Mouse (Mus musculus): ENCODE results near the gene Tmem189. TPM values are rescaled to one million over a fixed set of nuclear protein-coding genes. Genes with fewer than 3 reads are reported as not detected.

Tmem189 gene
- polyA plus RNA-seq, 1 experiment from 2014 or later, result 44.5 TPM

DNA sequence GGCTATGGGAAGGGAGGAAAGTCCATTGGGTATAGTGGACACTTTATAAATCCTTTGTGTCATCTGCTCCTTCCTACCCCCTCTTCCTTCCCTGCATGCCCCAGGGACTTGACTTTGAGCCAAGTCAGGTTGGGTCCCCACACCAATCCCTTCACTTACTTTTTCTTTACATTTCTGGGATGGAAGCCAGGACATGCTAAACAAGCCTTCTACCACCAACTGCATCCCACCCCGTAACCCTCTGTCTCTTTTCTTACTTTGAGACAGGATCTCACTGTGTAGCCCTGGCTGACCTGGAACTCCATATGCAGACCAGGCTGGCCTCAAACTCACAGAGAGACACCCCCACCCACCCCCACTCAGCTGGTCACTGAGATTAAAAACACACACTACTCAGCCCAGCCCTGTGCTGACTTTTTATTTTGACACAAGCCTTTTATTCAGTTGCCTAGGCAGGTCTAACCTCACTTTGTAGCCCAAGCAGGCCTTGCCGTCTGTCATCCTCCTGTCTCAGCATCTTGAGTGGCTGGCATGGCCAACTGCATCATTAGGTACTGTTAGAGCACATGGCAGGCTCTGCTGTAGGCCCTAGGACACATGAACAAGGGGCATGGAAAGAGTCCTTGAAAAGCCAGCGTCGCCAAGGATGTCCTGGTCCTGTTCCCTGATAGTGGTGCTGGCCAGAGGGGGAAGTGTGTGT lies 95.9 kb downstream of the Tmem189 start:
- 74% methylated on average over 4 of the region's 4 CpGs for WGBS
- Histone ChIP-seq H3K27ac (ENCODE audit: low read length) (peak overlapping the region; percentile 68), H3K9ac (ENCODE audit: low read length) (no peak overlapping the region), H3K4me2 (ENCODE audit: low read depth, low read length) (no peak overlapping the region), H3K36me3 (ENCODE audit: control insufficient read depth, insufficient read depth) (no peaks in the 10 kb centered on the region), H3K9me3 (replicated peaks; ENCODE audit: control insufficient read depth, low read length) (no peaks in the 10 kb centered on the region), H3K27me3 (ENCODE audit: control insufficient read depth, insufficient read depth, low read length) (no peaks in the 10 kb centered on the region), H3K4me3 (ENCODE audit: low read length) (no peak overlapping the region), H3K4me1 (ENCODE audit: control insufficient read depth, insufficient read depth, low read length) (peaks cover 38% of the 10 kb centered on the region)
- ATAC-seq (replicated peaks; ENCODE audit: extremely low read depth, insufficient read depth, low FRiP score), result no peak

Small RNA genes lying within 50 kb of the gene (microRNA-seq; reads per million reads assigned to microRNA genes)
- not detected for gene Gm22355

Other genes with a start within 250 kb of the Tmem189 start
- 78.5 and 79.0 TPM in 2 replicates for gene Rnf114, start 197.2 kb downstream of the Tmem189 start, polyA plus RNA-seq (2015; fragmentation: Nextera tagmentation; extraction: Ambion mirVana)
- gene Spata2, start 196.9 kb downstream of the Tmem189 start, polyA plus RNA-seq (2015; fragmentation: Nextera tagmentation; extraction: Ambion mirVana), result 13.4 and 15.8 TPM in 2 replicates
- gene Snai1, start 151.6 kb downstream of the Tmem189 start, polyA plus RNA-seq (2015; fragmentation: Nextera tagmentation; extraction: Ambion mirVana), result 12.5 and 20.6 TPM in 2 replicates
- gene Ube2v1, start 57.7 kb downstream of the Tmem189 start, polyA plus RNA-seq (2015; fragmentation: Nextera tagmentation; extraction: Ambion mirVana), result 210 and 218 TPM in 2 replicates
- gene Gm20431, start 28.3 kb downstream of the Tmem189 start, polyA plus RNA-seq (2015; fragmentation: Nextera tagmentation; extraction: Ambion mirVana), result 2.2 and 3.0 TPM in 2 replicates
- gene Cebpb, start 907 bp downstream of the Tmem189 start, polyA plus RNA-seq (2015; fragmentation: Nextera tagmentation; extraction: Ambion mirVana), result 0.51 and 4.9 TPM in 2 replicates
- gene Ptpn1, start 242.2 kb upstream of the Tmem189 start, polyA plus RNA-seq (2015; fragmentation: Nextera tagmentation; extraction: Ambion mirVana), result 44.7 and 50.8 TPM in 2 replicates

All from heart, embryonic 16.5 days (tissue).